Mouse (Mus musculus) cerebellum, postnatal 36 days (tissue): ENCODE results near the gene Sost.
A peak's percentile ranks its signal among the peaks of the same experiment; 100 is the strongest.

Source experiments
- DNase-seq, 2 experiments: peaks; one replicate each; pipeline ENCODE4 v3.0.0; 2021 to 2022; ENCODE audit warnings: mixed read lengths in 2 of 2

Sost gene

DNA sequence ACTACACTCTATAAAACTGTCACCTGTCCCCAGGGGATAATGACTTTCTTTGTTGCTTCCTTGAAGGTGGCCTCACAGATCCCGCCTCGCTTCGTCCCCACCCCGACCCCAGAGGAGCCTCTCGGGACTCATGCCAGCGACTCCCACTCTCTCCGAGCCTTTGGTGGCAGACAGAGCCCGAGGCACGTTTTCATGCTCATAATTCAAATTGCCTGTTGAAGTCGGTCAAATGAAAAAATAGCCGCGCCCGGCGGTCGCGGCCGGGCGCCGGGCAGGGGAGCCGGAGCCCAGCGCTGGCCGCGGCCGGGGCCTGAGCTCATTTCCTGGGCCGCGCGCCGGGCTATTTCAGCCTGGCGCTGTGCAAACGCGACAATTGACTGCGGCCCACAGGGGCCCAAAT lies 29.7 kb downstream of the Sost start:
- peak; percentile 42 to 45 for DNase-seq

DNA sequence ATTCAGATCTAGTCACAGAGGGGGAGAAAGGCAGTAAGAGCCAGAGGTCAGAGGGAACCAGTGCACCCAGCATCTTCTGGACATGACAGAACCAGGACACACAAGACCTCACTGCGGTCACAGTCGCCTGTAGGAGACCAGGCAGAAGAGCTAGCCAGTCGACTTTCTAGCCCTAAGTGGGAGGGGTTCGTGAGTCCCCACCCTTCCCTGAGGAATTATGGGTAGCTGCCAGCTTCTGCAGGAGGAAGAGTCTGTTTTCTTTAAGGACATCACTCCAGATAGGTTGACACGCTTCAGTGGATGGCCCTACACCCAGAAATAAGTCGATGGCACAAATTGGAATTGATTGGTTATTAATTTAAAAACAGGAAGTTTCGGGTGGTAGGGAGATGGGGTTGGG lies 30.4 kb downstream of the Sost start:
- no peak for DNase-seq

DNA sequence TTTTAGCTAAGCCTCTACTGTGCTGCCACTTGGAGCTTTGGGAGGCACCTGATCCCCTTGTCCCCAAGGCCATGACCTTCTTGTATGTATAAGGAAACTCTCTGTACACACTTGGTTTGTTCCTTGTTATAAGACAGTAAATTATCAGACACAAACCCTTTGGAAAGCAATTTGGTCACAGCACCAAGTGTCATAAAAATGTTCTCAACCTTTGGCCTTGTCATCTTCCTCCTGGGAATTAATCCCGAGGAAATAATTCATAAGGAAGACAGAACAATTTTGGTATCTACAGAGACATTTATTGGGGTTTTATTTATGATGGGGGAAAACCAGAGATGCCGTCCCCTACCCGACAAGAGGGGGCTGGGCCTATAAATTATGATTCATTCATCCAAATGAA lies 31.1 kb downstream of the Sost start:
- DNase-seq: no peak

DNA sequence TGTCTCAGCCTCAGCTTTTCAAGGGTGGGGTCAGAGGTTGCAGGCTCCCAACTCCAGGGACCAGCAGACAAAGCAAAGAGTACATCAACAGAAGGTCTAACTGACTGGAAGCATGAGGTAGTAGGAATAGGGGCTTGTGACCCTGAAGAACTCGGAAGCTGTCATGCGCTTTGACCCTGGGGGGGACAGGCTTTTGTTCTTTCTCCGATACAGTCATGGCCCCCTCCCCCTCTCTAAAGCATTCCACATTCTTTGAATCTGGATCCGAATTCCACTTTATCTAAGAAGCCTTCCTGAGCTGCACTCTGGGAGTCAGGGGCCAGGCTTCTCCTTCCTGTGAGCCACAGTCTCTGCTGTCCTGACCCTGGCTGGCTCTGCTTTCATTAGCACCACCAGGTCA lies 34.8 kb downstream of the Sost start:
- DNase-seq: no peak

DNA sequence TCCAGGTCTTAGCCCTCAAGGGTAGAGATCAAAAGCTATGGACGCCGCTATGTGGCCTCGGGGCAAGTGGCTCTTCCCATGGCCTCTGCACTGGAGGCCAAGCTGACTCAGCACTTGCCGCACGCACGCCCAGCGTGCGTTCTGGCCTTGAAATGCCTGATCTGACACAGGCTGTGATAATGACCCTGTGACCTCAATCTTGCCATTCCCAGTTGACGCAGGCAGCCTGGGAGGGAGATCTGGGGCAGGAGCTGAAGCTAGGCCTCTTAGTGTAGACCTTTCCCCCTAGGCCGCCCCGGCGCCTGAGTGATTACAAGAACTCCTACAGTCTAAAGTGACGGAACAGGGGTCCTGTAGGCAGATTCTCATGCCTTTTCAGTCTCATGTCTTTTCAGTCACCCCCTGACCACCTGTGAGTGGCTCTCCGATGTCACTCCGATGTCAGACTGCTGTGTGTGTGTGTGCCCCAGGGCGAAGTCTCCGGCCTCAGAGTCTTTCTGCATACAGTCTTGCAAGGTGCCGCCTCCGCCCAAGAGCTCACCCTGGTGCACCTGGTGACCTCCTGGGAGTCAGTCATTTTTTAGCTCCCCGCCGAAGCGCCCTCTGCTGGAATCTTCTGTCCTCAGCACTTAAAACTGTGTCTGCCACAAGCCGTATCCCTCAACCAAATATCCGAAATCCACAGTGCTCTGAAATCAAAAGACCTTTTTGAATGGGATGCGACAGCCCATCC lies 38.6 kb downstream of the Sost start:
- peak; percentile 47 to 60 for DNase-seq

- no peak for DNase-seq
Measured at GRCm38 (mm10) chr11:101926951-101927589, 39.7 kb downstream of the Sost start.

- DNase-seq: no peak
Measured at GRCm38 (mm10) chr11:101925636-101926035, 41.2 kb downstream of the Sost start.

DNA sequence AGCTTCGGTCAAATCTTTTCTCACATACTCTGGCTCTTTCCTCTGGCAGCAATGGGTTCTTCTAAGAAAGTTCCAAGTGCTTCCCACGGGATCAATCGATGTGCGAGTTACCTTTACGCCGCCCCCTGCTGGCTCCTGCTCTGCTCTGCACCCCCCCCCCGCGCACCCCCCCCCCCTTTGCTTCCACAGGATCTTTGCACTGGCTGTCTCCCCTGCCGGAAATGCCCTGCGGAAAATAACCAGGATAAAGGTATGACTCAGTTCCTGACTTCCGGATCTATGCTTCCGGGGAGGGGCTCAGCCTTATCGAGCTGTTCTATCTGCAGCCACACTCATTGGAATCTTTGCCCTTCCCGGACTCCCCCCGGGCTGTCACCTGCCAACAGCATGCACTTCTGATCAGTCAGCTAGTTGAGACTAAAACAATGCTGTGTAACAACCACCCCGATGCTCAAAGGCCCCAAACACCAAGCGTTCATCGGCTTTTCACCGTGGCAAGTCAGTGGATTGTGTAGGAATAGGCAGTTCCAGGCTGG lies 42.3 kb downstream of the Sost start:
- DNase-seq: no peak

DNA sequence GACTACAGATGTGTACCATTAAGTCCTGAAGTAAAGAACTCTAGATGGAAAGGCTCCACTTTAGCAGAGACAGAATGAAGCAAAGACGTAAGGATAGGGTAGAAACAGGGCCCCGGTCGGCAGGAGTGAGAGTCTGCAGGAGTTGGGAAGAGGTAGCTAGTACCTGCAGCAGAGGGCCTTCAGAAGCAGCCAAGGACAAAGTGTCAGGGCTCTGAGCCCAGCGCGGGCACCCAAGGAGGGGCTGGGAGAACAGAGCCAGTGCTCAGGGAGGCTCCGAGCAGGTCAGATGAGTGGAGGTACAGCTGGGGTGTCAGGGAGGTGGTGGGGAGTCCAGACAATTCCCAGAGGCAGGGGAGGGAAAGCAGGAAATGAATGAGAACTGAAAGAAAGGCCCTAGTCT lies 42.8 kb downstream of the Sost start:
- no peak for DNase-seq

DNA sequence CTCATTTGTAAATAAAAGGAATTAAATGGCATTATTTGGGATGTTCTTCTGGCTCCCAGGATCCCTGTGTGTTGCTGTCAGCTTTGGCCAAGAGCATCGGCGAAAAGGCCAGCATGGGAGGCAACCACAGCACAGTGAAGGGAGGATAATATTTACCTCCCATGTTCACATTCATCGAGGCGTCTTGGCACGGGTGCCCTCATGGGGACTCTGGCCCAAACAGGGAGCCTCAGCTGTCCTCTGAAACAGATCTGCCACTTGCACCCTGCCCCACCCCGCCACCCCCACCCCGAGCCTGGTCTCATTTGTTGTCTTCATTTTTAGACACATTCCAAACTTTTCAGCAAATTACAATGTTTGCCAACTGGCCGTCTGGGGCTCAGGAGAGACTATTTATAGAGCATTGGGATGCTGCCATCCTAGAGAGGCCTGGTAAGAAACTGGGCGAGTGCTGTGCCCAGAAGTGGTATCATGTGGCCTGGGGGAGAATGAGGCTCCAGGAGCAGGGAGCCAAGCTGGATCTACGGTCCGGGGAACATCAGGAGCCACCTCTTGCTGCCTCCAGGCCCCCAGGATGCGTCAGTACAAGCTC lies 45.4 kb downstream of the Sost start:
- DNase-seq: peak; percentile 32 to 38

DNA sequence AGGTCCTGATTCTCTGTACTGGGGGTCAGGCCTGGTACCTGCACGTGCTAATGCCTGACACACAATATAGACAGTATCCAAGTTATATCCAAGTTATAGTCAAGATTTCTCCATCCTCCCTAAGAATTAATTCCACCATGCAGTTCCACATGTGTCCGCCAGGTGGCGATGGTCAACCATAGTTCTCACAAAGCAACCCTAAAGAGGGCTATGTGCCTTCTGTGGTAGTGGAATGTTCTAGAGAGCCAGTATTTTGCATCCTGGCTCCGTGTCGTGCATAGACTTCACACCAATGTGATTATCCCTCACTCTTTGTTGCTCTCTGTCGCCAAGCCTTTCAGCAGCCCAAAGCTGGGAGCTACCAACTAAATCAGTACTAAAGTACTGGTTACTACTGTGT lies 47.2 kb downstream of the Sost start:
- peak; percentile 83 to 91 for DNase-seq

- DNase-seq: no peak
Measured at GRCm38 (mm10) chr11:101918609-101919008, 48.2 kb downstream of the Sost start.

DNA sequence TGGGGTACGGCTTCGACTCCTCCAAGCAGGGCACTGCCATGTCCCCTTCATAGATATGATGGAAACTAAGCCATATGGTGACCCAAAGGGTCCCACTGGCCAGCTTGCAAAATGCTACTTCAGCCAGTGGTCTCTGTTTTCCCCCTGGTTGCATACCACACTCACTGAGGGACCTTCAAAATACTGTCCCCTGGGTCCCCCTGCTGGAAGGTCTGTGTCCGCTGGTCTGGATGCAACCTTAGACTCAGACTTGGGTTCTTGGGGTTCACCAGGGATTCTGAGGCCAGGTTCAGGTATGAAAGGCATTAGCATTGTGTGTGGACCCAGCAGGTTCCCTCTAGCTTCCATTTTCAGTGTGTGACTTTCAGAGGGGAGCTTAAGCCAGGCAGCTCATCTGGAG lies 50.0 kb downstream of the Sost start:
- no peak for DNase-seq

DNA sequence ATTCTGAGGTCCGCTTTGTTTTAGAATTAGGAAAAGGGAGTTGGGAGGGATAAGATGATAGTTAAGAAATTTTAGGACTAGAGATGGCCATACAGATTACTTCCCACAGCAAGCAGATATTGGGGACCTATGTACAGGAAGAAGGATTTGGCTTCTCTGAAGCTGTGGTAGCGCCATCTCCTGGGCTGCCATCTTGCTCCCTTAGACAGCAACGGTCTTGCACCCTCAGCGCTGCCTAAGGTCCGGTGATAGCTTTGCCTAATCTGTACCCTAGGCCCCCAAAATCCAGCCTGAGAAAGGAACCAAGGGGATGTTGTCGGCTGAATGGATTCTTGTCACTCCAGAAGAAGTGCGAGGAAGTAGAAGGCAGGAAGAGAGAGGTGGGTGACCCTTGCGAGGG lies 53.2 kb downstream of the Sost start:
- DNase-seq: no peak
